In the genomic region with DNA sequence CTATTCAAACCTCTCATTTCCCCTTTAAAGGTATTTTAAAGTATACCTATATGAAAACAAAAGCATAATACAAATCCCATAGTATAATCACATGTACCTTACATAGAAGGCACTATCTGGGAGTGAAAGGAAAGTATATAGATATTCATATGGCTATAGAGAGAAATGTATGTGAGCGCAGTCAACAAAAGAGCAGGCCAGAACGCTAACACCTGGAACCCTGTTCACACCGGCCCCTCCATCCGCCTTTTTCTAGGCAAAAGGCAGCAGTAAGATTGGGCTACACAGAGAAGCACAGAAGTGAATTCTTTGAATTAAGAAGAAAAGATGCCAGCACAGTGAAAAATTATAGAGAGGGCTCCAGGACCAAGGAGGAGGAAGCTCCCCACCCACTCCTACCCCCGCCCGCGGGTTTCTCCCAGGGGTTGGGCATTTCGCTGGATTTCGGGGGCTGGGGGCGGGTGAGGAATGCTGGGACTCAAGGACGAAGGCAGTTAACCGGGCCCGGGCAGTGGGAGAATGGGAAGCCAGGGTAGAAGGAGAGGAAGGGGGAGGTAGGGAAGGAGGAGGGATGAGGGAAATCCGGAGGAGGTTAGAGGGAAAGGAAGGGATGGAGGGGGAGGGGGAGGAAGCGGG, we compare ENCODE assay signal across 8 mouse cellular contexts. TPM values are rescaled to one million over a fixed set of nuclear protein-coding genes. Genes with fewer than 3 reads are reported as not detected.
DNase-seq lines count a peak whose midpoint lies in the region; ATAC-seq and TF ChIP-seq lines count a peak whose summit lies in the region.

No protein-coding gene starts in this region.

- peaks cover 3% of the 10 kb centered on the region for H3K4me1 ChIP-seq in embryonic fibroblast, embryonic 13.5 days (ENCODE audit: control insufficient read depth, insufficient read depth, low read length)
- H3K4me1 ChIP-seq in limb, embryonic 15.5 days: peaks cover 3% of the 10 kb centered on the region; the same call in 1 of the 2 replicates

- no peaks in the 10 kb centered on the region for H3K27me3 ChIP-seq in limb, embryonic 15.5 days

- no peak for TF ChIP-seq POLR2A in embryonic fibroblast, embryonic 13.5 days (IDR thresholded peaks at IDR 0.05; ENCODE audit: low read depth, low read length)

- TF ChIP-seq CTCF in embryonic fibroblast, embryonic 13.5 days (IDR thresholded peaks at IDR 0.05; ENCODE audit: borderline replicate concordance, insufficient read depth, low read length): no peak

- peak overlapping the region; percentile 56 for H3K4me2 ChIP-seq in limb, embryonic 15.5 days

- H3K9me3 ChIP-seq in limb, embryonic 15.5 days: no peaks in the 10 kb centered on the region

- peaks cover 4% of the 10 kb centered on the region for H3K36me3 ChIP-seq in limb, embryonic 15.5 days

- peak; percentile 9 for DNase-seq in layer of hippocampus, adult 9-10 months (ENCODE audit: low spot score)
- no peak for DNase-seq in layer of hippocampus, adult 18-20 months (ENCODE audit: low spot score in 2 of 2)
- DNase-seq in T-cell, adult 2 months (ENCODE audit: low spot score): peak; percentile 4
- peak; percentile 26 to 42 for DNase-seq in spleen, adult 18-20 months
- DNase-seq in adrenal gland, adult 8-10 months: no peak

- ATAC-seq in limb, embryonic 15.5 days (ENCODE audit: insufficient number of reproducible peaks, low FRiP score, low TSS enrichment, low read depth): peak; percentile 3; the same call in 1 of the 2 replicates
- no peak for ATAC-seq in activated CD4-positive, CD25-positive, alpha-beta regulatory T cell, adult 4 months

- H3K4me3 ChIP-seq in embryonic fibroblast, embryonic 13.5 days (ENCODE audit: insufficient read depth, low read length): peak overlapping the region; percentile 52
- H3K4me3 ChIP-seq in limb, embryonic 15.5 days: peak overlapping the region; percentile 61

- H3K27ac ChIP-seq in embryonic fibroblast, embryonic 13.5 days (ENCODE audit: insufficient read depth, low read length): peak overlapping the region; percentile 95
- peak overlapping the region; percentile 99 for H3K27ac ChIP-seq in limb, embryonic 15.5 days

- peak overlapping the region; percentile 74 for H3K9ac ChIP-seq in limb, embryonic 15.5 days

- WGBS in limb, embryonic 15.5 days: 2% methylated on average over 14 of the region's 15 CpGs

RNA-seq across cellular contexts. Expression of a gene that starts 0.7 kb away (rescaled TPM):
- 10 to 100 TPM; 24.9 to 27.3 TPM for total RNA-seq in layer of hippocampus, adult 18-20 months (2021)
- 85.4 and 88.5 TPM in 2 replicates for polyA plus RNA-seq in embryonic fibroblast, embryonic 13.5 days (2011; ENCODE audit: insufficient read length, low read depth, missing spikeins)
- polyA plus RNA-seq in limb, embryonic 15.5 days (2015; fragmentation: Nextera tagmentation; extraction: Ambion mirVana): 56.7 and 62.7 TPM in 2 replicates
- 10 to 100 TPM; 63.4 to 75.3 TPM for polyA plus RNA-seq in activated CD4-positive, CD25-positive, alpha-beta regulatory T cell, adult 4 months (2017; shearing (Covaris generic))
- 10 to 100 TPM; 83.8 to 96.5 (median 89.4) TPM for total RNA-seq in adrenal gland, adult 8-10 months (2022)

RNA-seq across cellular contexts. Expression of a gene that starts 56.3 kb away (rescaled TPM):
- total RNA-seq in layer of hippocampus, adult 18-20 months (2021): 10 to 100 TPM; 32.7 to 33.4 TPM
- 74.7 and 82.0 TPM in 2 replicates for polyA plus RNA-seq in embryonic fibroblast, embryonic 13.5 days (2011; ENCODE audit: insufficient read length, low read depth, missing spikeins)
- polyA plus RNA-seq in limb, embryonic 15.5 days (2015; fragmentation: Nextera tagmentation; extraction: Ambion mirVana): 45.6 and 53.1 TPM in 2 replicates
- polyA plus RNA-seq in activated CD4-positive, CD25-positive, alpha-beta regulatory T cell, adult 4 months (2017; shearing (Covaris generic)): 10 to 100 TPM; 49.8 to 55.8 TPM
- total RNA-seq in adrenal gland, adult 8-10 months (2022): 10 to 100 TPM; 37.0 to 59.1 (median 50.0) TPM

Comparison
In these comparisons a context has a peak if more than half of its experiments do, and no peak if none do; other contexts are left out.
1. DNase-seq: peak in layer of hippocampus, adult 9-10 months (single experiment), T-cell, adult 2 months (single experiment) and spleen, adult 18-20 months (2 of 2); none in layer of hippocampus, adult 18-20 months (0 of 2) and adrenal gland, adult 8-10 months (single experiment).